Mouse (Mus musculus) kidney, embryonic 16.5 days (tissue): ENCODE data around the gene Pacrg. TPM values are rescaled to one million over a fixed set of nuclear protein-coding genes. Genes with fewer than 3 reads are reported as not detected.

Source experiments
- polyA plus RNA-seq: library from polyadenylated mRNA; unstranded; fragments of >200 nt; fragmentation: Nextera tagmentation; extraction: Ambion mirVana; gene quantifications from 2 replicates; pipeline ENCODE4 v1.2.1, GENCODE M21; 2015

Gene Pacrg
- polyA plus RNA-seq, 1 experiment from 2014 or later, result 3.9 TPM

Other genes with a start within 250 kb of the Pacrg start
- gene Prkn, start 73 bp upstream of the Pacrg start, polyA plus RNA-seq, result 2.4 and 2.8 TPM in 2 replicates